Mouse (Mus musculus) forebrain, embryonic 11.5 days (tissue): Measurements from ENCODE around the gene Cabp4. TPM values are rescaled to one million over a fixed set of nuclear protein-coding genes. Genes with fewer than 3 reads are reported as not detected.

ENCODE experiments used
- ATAC-seq: fragments of 200-750 bp; cut with Nextera tagmentation; replicated peaks from 2 replicates; pipeline ENCODE4 v1.8.0; 2017; ENCODE audit warnings: moderate TSS enrichment; ENCODE audit not compliant: low FRiP score
- DNase-seq: peaks from one replicate; pipeline ENCODE4 v3.0.0-alpha.2; 2017; ENCODE audit warnings: low spot score
- H3K27ac ChIP-seq: fragments of 300-500 bp; sonication (generic); 2 replicates; pipeline ENCODE4 v1.5.1; 2014; ENCODE audit warnings: low read depth, low read length
- H3K27me3 ChIP-seq: fragments of 300-500 bp; sonication (generic); 2 replicates; pipeline ENCODE4 v1.6.1; 2014; ENCODE audit warnings: mild to moderate bottlenecking, low read length, mixed read lengths; ENCODE audit not compliant: control insufficient read depth, insufficient read depth
- H3K36me3 ChIP-seq: fragments of 300-500 bp; sonication (generic); 2 replicates; pipeline ENCODE4 v1.6.1; 2014; ENCODE audit warnings: mild to moderate bottlenecking, low read length, moderate library complexity, mixed read lengths; ENCODE audit not compliant: control insufficient read depth, insufficient read depth
- H3K4me1 ChIP-seq: fragments of 300-500 bp; sonication (generic); replicated peaks from 2 replicates; pipeline ENCODE4 v1.6.1; 2014; ENCODE audit warnings: low read length, mixed read lengths; ENCODE audit not compliant: control insufficient read depth, insufficient read depth
- H3K4me2 ChIP-seq: fragments of 300-500 bp; sonication (generic); 2 replicates; pipeline ENCODE4 v1.6.1; 2014; ENCODE audit warnings: low read depth, mild to moderate bottlenecking, low read length, moderate library complexity, mixed read lengths; ENCODE audit not compliant: severe bottlenecking
- H3K4me3 ChIP-seq: fragments of 300-500 bp; sonication (generic); 2 replicates; pipeline ENCODE4 v1.5.1; 2014; ENCODE audit warnings: low read depth, low read length
- H3K9ac ChIP-seq: fragments of 300-500 bp; sonication (generic); 2 replicates; pipeline ENCODE4 v1.6.1; 2014; ENCODE audit warnings: low read length
- H3K9me3 ChIP-seq: fragments of 300-500 bp; sonication (generic); 2 replicates; pipeline ENCODE4 v1.6.1; 2016; ENCODE audit warnings: low read length, mixed read lengths; ENCODE audit not compliant: control insufficient read depth
- WGBS: fragments of 180-500 bp; shearing (Covaris S2); extraction: QIAGEN DNeasy Blood & Tissue Kit; methylation state at CpG from one replicate; pipeline ENCODE4 v1.1.7; 2014; 5-methylcytosine and 5-hydroxymethylcytosine counted together
- polyA plus RNA-seq: library from polyadenylated mRNA; unstranded; fragments of >200 nt; fragmentation: Nextera tagmentation; extraction: Ambion mirVana; gene quantifications from 2 replicates; pipeline ENCODE4 v1.2.1, GENCODE M21; 2014

Cabp4 gene
- polyA plus RNA-seq, 1 experiment from 2014 or later: not detected

DNA sequence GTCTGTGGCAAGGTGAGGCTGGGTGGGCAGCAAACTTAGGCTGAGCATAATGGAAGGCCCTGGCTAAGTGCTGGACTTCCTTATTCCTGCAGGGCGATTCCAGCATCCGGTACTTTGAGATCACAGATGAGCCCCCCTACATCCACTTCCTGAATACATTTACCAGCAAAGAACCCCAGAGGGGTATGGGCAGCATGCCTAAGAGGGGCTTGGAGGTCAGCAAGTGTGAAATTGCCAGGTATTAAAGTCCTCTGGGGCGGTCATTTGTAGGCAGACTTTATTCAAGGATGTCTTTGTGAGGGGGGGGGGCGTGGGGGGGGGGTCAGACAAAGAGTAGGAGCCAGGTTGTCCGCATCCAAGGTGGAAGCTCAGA, 7.6 kb upstream of the Cabp4 start:
- Histone ChIP-seq H3K4me1 (peaks cover 11% of the 10 kb centered on the region), H3K9ac (no peak overlapping the region), H3K4me3 (no peak overlapping the region), H3K4me2 (no peak overlapping the region), H3K36me3 (no peaks in the 10 kb centered on the region), H3K9me3 (no peaks in the 10 kb centered on the region), H3K27me3 (no peaks in the 10 kb centered on the region), H3K27ac (no peak overlapping the region)
- WGBS: 69% methylated on average over 5 of the region's 5 CpGs
- ATAC-seq (no peak), DNase-seq (no peak)

- Histone ChIP-seq H3K27me3 (no peaks in the 10 kb centered on the region), H3K4me2 (no peak overlapping the region), H3K9me3 (no peaks in the 10 kb centered on the region; the same call in 1 of the 2 replicates), H3K4me3 (no peak overlapping the region), H3K9ac (no peak overlapping the region), H3K4me1 (peaks cover 11% of the 10 kb centered on the region), H3K36me3 (no peaks in the 10 kb centered on the region), H3K27ac (no peak overlapping the region)
- 91% methylated on average over 22 of the region's 22 CpGs for WGBS
- DNase-seq (no peak), ATAC-seq (no peak)
These were observed 7.0 kb upstream of the Cabp4 start for GRCm38 (mm10) chr19:4150567-4151487.

- H3K4me1 ChIP-seq: peaks cover 7% of the 10 kb centered on the region
- no peak overlapping the region for H3K27ac ChIP-seq
- DNase-seq (no peak), ATAC-seq (no peak)
- H3K27me3 ChIP-seq: no peaks in the 10 kb centered on the region
- no peak overlapping the region for H3K4me2 ChIP-seq
- no peaks in the 10 kb centered on the region; the same call in 1 of the 2 replicates for H3K9me3 ChIP-seq
- H3K4me3 ChIP-seq: no peak overlapping the region
- WGBS: 95% methylated on average over 17 of the region's 17 CpGs
- H3K9ac ChIP-seq: no peak overlapping the region
- no peaks in the 10 kb centered on the region for H3K36me3 ChIP-seq
These were observed 6.1 kb upstream of the Cabp4 start for GRCm38 (mm10) chr19:4149764-4150461.

DNA sequence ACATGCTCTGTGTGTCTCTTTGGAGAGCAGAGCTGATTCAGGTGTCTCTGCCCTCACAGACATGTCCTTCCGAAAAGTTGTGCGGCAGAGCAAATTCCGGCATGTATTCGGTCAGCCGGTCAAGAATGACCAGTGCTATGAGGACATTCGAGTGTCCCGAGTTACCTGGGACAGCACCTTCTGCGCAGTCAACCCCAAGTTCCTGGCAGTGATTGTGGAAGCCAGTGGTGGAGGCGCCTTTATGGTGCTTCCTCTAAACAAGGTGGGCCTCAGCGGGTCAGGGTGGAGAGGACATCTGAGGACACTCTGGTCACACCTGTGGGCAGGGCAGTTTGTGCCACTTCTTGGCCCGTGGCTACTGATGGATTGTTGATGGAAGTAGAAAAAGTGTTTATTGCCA, 5.5 kb upstream of the Cabp4 start:
- peak overlapping the region; percentile 86 for H3K9ac ChIP-seq
- no peaks in the 10 kb centered on the region; the same call in 1 of the 2 replicates for H3K9me3 ChIP-seq
- no peak overlapping the region for H3K27ac ChIP-seq
- H3K4me2 ChIP-seq: peak overlapping the region; percentile 83
- H3K36me3 ChIP-seq: no peaks in the 10 kb centered on the region
- DNase-seq (no peak), ATAC-seq (no peak)
- 87% methylated on average over 11 of the region's 11 CpGs for WGBS
- H3K27me3 ChIP-seq: no peaks in the 10 kb centered on the region
- peaks cover 7% of the 10 kb centered on the region for H3K4me1 ChIP-seq
- peak overlapping the region; percentile 89 for H3K4me3 ChIP-seq

- H3K27ac ChIP-seq: no peak overlapping the region
- 6% methylated on average over 8 of the region's 8 CpGs for WGBS
These were observed 5.0 kb upstream of the Cabp4 start for GRCm38 (mm10) chr19:4148819-4149218.

GRCm38 (mm10) chr19:4148491-4148806, 4.6 kb upstream of the Cabp4 start, which contains the start of gene Coro1b:
Gene Coro1b (plus strand): TSS chr19:4148619.
- WGBS: 0% methylated on average over 32 of the region's 33 CpGs
- Histone ChIP-seq H3K36me3 (no peaks in the 10 kb centered on the region), H3K9ac (peak within 1 kb of the TSS; percentile 86), H3K4me2 (peak within 1 kb of the TSS; percentile 83), H3K27me3 (no peaks in the 10 kb centered on the region), H3K27ac (no peak within 1 kb of the TSS), H3K4me1 (peaks cover 7% of the 10 kb centered on the region), H3K9me3 (no peaks in the 10 kb centered on the region; the same call in 1 of the 2 replicates), H3K4me3 (peak within 1 kb of the TSS; percentile 89)
- peak; percentile 98 for DNase-seq
- ATAC-seq: peak; percentile 98

More at GRCm38 (mm10) chr19:4148819-4149218, 5.0 kb upstream of the Cabp4 start:
- Histone ChIP-seq H3K9me3 (no peaks in the 10 kb centered on the region; the same call in 1 of the 2 replicates), H3K4me2 (peak overlapping the region; percentile 83), H3K9ac (peak overlapping the region; percentile 86), H3K4me1 (peaks cover 7% of the 10 kb centered on the region), H3K27me3 (no peaks in the 10 kb centered on the region), H3K36me3 (no peaks in the 10 kb centered on the region), H3K4me3 (peak overlapping the region; percentile 89)
- no peak for DNase-seq
- ATAC-seq: peak; percentile 11; the same call in 1 of the 2 replicates

DNA sequence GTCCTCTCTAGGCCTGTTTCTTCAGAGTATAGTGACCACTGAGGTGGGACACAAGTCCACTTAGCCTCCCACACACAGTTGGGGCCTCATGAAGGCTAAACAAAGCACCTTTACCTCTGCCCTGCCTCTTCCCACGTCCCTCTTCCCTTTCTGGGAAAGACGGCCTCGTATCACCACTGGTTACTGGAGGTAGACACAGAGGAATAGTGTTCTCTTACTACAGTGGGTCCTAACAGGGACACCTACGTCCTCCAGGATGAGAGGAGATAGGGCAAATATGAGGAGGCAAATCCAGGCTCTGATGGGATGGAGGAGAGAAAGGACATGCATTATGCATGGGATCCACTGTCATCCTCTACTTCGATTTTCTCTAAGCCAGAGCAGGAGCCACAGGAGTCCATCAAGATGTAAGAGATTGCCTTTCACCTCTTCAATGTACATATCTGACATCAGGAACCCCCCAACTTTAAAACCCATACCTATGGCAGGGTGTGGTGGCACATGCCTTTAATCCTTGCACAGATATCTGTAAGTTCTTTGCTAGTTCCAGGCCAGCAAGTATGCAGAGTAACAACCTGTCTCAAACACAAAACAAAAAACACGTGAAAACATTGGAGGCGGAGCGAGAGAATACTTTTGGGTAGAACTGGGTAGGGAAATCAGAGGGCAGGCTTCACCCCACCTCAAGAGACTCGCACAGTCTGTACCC, 4.1 kb upstream of the Cabp4 start:
- Histone ChIP-seq H3K4me3 (peak overlapping the region; percentile 89), H3K27me3 (no peaks in the 10 kb centered on the region), H3K27ac (no peak overlapping the region), H3K4me1 (peaks cover 7% of the 10 kb centered on the region), H3K9ac (peak overlapping the region; percentile 45), H3K4me2 (peak overlapping the region; percentile 83), H3K9me3 (no peaks in the 10 kb centered on the region; the same call in 1 of the 2 replicates), H3K36me3 (no peaks in the 10 kb centered on the region)
- DNase-seq: no peak
- ATAC-seq: no peak; the same call in 1 of the 2 replicates
- WGBS: 36% methylated on average over 9 of the region's 9 CpGs

DNA sequence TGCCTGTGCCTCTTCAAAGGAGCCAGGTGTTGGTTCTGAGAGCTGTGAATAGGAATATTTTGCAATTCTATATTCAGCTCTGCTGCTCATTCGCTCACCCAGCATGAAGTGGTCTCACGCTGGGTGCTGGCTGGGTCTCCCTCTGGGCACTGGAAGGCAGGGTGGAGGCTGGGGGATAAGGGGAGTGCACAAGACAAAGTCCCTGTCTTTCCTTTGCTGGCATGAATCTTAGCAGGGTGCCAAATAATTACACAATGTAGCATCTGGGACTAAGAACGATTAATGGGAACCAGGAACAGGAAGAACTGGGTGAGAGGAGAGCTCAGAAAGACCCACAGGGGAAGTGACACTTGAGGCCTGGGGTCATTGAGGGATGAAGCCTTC, 3.2 kb upstream of the Cabp4 start:
- ATAC-seq (no peak), DNase-seq (no peak)
- Histone ChIP-seq H3K4me2 (no peak overlapping the region), H3K4me1 (peaks cover 7% of the 10 kb centered on the region), H3K27me3 (no peaks in the 10 kb centered on the region), H3K4me3 (no peak overlapping the region), H3K9ac (no peak overlapping the region), H3K9me3 (no peaks in the 10 kb centered on the region; the same call in 1 of the 2 replicates), H3K36me3 (no peaks in the 10 kb centered on the region), H3K27ac (no peak overlapping the region)
- 48% methylated on average over 3 of the region's 3 CpGs for WGBS
